Mouse (Mus musculus) testis, adult 2 months (tissue): ENCODE results near the gene Tdrd5.

ENCODE experiments used
- CTCF ChIP-seq: fragments of 200-500 bp; IDR thresholded peaks from 2 replicates; pipeline ENCODE4 v1.5.1; 2012; ENCODE audit warnings: low read depth, mild to moderate bottlenecking, inconsistent platforms, low read length, moderate library complexity; ENCODE audit not compliant: control insufficient read depth, insufficient read depth, insufficient replicate concordance
- POLR2A ChIP-seq: fragments of 200-500 bp; IDR thresholded peaks from 2 replicates; pipeline ENCODE4 v1.6.1; 2012; ENCODE audit warnings: low read depth, mild to moderate bottlenecking, inconsistent platforms, low read length, moderate library complexity; ENCODE audit not compliant: control insufficient read depth

- TF ChIP-seq CTCF (no peak), POLR2A (no peak)
These were observed 84.9 kb downstream of the Tdrd5 start for GRCm38 (mm10) chr1:156218573-156218972.
